23 mouse cellular contexts compared by ENCODE assay signal in the genomic region with DNA sequence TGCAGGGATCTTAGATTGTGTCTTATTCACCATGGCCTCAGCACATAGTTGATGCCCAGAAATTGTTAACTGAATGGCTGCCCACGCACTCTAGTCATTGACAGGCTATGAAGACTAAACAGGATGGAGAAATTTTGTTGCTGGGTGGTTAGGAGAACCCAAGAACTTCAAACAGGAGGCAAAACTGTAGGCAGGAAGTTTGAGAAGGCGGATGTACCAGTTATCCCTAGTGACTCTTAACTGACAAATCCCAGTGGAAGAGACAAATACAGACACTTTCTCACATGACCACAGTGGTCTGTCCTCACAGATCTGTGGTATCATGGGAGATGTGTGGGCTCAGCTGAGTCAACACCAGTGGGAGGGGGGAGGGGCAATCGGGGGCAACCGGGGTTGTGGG. TPM values are rescaled to one million over a fixed set of nuclear protein-coding genes. Genes with fewer than 3 reads are reported as not detected.
DNase-seq lines count a peak whose midpoint lies in the region; ATAC-seq and TF ChIP-seq lines count a peak whose summit lies in the region.
"Had no signal": no experiment of that assay in that cellular context is flagged by ENCODE, and none has a peak within 500 bp of the region (broad histone marks: within the 10 kb centered on the region; RNA-seq: fewer than 3 reads in every experiment).

No protein-coding gene starts in this region.

- no peak for ATAC-seq in heart, postnatal 0 days (ENCODE audit: insufficient read depth, low read depth)
- peak; percentile 55 for ATAC-seq in common myeloid progenitor, adult 5-6 weeks (replicated peaks; ENCODE audit: low read depth, poor library complexity, severe bottlenecking)
- ATAC-seq: forebrain, embryonic 15.5 days; hindbrain, embryonic 16.5 days had no signal

- H3K4me1 ChIP-seq in heart, postnatal 0 days (ENCODE audit: control insufficient read depth, insufficient read depth) = no peaks in the 10 kb centered on the region
- no peaks in the 10 kb centered on the region; the same call in 1 of the 2 replicates for H3K4me1 ChIP-seq in limb, embryonic 10.5 days
- H3K4me1 ChIP-seq: forebrain, embryonic 15.5 days; limb, embryonic 15.5 days had no signal

- no peak for TF ChIP-seq CTCF in heart, postnatal 0 days (IDR thresholded peaks at IDR 0.05; ENCODE audit: low read depth)

- no peak overlapping the region for H3K4me3 ChIP-seq in heart, postnatal 0 days (ENCODE audit: low read depth, low read length)
- H3K4me3 ChIP-seq in limb, embryonic 10.5 days = no peak overlapping the region
- H3K4me3 ChIP-seq: embryonic facial prominence, embryonic 10.5 days; erythroblast, embryonic 14.5 days; forebrain, embryonic 15.5 days; limb, embryonic 15.5 days; myocyte had no signal

- H3K9me3 ChIP-seq in heart, postnatal 0 days (replicated peaks; ENCODE audit: control insufficient read depth, low read length) = no peaks in the 10 kb centered on the region
- H3K9me3 ChIP-seq in limb, embryonic 10.5 days (replicated peaks) = no peaks in the 10 kb centered on the region
- H3K9me3 ChIP-seq: embryonic facial prominence, embryonic 10.5 days; forebrain, embryonic 15.5 days; limb, embryonic 15.5 days had no signal

- H3K27ac ChIP-seq in heart, postnatal 0 days (ENCODE audit: low read depth) = 0 out of 2 replicates have a peak overlapping the region, but pooled peaks have one; percentile 5
- H3K27ac ChIP-seq in limb, embryonic 10.5 days = no peak overlapping the region
- H3K27ac ChIP-seq: embryonic facial prominence, embryonic 10.5 days; forebrain, embryonic 15.5 days; limb, embryonic 15.5 days had no signal

- H3K4me2 ChIP-seq in heart, postnatal 0 days (ENCODE audit: low read depth, low read length) = no peak overlapping the region
- H3K4me2 ChIP-seq: forebrain, embryonic 15.5 days; limb, embryonic 15.5 days had no signal

- intact Hi-C loops in heart, postnatal 25 days (cut with DNase I) = loop anchor here (5.0 kb wide), 1 partner anchor 44 kb away; no protein-coding TSS in a partner anchor

- DNase-seq in heart, postnatal 0 days (ENCODE audit: low spot score) = no peak
- DNase-seq in heart, postnatal 25 days (ENCODE audit: low spot score) = no peak
- peak; percentile 5 for DNase-seq in thymus, postnatal 25 days
- no peak for DNase-seq in thymus, postnatal 4 days
- DNase-seq in right cerebral cortex, postnatal 10 days (ENCODE audit: low spot score in 2 of 2) = no peak
- no peak for DNase-seq in limb, embryonic 10.5 days (ENCODE audit: low spot score)
- DNase-seq in ovary, adult 18-20 months (ENCODE audit: low spot score) = no peak
- DNase-seq: adrenal gland, adult 8-10 months; cerebellum, adult 18-20 months; cerebellum, postnatal 36 days; heart, postnatal 36 days; kidney, adult 18-20 months; kidney, postnatal 10 days; lung, postnatal 4 days; midbrain, embryonic 14.5 days; thymus, adult 18-20 months had no signal

- no peaks in the 10 kb centered on the region for H3K36me3 ChIP-seq in heart, postnatal 0 days (replicated peaks; ENCODE audit: control insufficient read depth, insufficient read depth, low read length)
- no peaks in the 10 kb centered on the region for H3K36me3 ChIP-seq in limb, embryonic 10.5 days
- H3K36me3 ChIP-seq: embryonic facial prominence, embryonic 10.5 days; forebrain, embryonic 15.5 days; limb, embryonic 15.5 days had no signal

- H3K27me3 ChIP-seq in heart, postnatal 0 days (ENCODE audit: control insufficient read depth, insufficient read depth, low read length) = no peaks in the 10 kb centered on the region
- H3K27me3 ChIP-seq in limb, embryonic 10.5 days (ENCODE audit: low read depth, poor library complexity, severe bottlenecking) = no peaks in the 10 kb centered on the region
- H3K27me3 ChIP-seq: forebrain, embryonic 15.5 days; limb, embryonic 15.5 days had no signal

- H3K9ac ChIP-seq in heart, postnatal 0 days (replicated peaks; ENCODE audit: low read depth, low read length) = no peak overlapping the region
- H3K9ac ChIP-seq: forebrain, embryonic 15.5 days; limb, embryonic 15.5 days had no signal

- no peak for TF ChIP-seq EP300 in heart, postnatal 0 days (IDR thresholded peaks at IDR 0.05; ENCODE audit: low read depth)

- WGBS in heart, postnatal 0 days = 71% methylated on average over 4 of the region's 4 CpGs
- 83% methylated on average over 4 of the region's 4 CpGs for WGBS in limb, embryonic 10.5 days

RNA-seq across cellular contexts. Expression of gene Gnb4, which starts 39.6 kb away (rescaled TPM):
- 47.9 and 55.4 TPM in 2 replicates for total RNA-seq in heart, postnatal 0 days (2014; rRNA removed; ENCODE audit: low replicate concordance)
- polyA plus RNA-seq in heart, postnatal 0 days (2015; fragmentation: Nextera tagmentation; extraction: Ambion mirVana) = 36.8 and 38.6 TPM in 2 replicates
- 10 to 100 TPM; 13.9 to 18.5 TPM for total RNA-seq in heart, postnatal 25 days (2021)
- 28.6 and 32.8 TPM in 2 replicates for total RNA-seq in common myeloid progenitor, adult 5-6 weeks (2017)
- polyA plus RNA-seq in limb, embryonic 10.5 days (2016; fragmentation: Nextera tagmentation; extraction: Ambion mirVana) = 35.1 and 35.9 TPM in 2 replicates

RNA-seq across cellular contexts. Expression of gene Actl6a, which starts 50.1 kb away (rescaled TPM):
- 54.2 and 68.2 TPM in 2 replicates for total RNA-seq in heart, postnatal 0 days (2014; rRNA removed; ENCODE audit: low replicate concordance)
- 53.2 and 58.0 TPM in 2 replicates for polyA plus RNA-seq in heart, postnatal 0 days (2015; fragmentation: Nextera tagmentation; extraction: Ambion mirVana)
- total RNA-seq in heart, postnatal 25 days (2021) = 10 to 100 TPM; 22.3 to 22.6 TPM
- 85.9 and 95.0 TPM in 2 replicates for total RNA-seq in common myeloid progenitor, adult 5-6 weeks (2017)
- 278 and 295 TPM in 2 replicates for polyA plus RNA-seq in limb, embryonic 10.5 days (2016; fragmentation: Nextera tagmentation; extraction: Ambion mirVana)
